Mouse (Mus musculus): ENCODE results near the gene Ache.

Gene Ache

DNA sequence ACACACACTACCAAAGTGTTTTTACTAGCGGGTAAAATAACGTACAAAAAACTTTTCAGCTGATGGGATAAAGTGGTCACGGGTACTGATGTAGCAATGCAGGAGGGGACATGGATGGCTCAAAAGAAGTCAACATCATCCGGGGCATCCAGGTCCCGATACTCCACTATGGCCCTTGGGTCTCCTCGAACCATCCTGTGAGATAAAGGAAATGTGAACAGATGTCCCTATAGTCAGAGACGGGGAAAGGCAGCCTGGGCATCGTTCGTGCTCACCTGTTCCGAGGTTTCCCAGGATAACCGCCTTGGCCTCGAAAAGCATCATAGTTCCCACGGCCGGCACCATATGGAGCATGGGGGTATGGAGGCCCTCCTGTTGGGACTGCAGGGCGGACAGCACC is 8.4 kb downstream of the Ache start:
- no peak for DNase-seq (ENCODE audit: low spot score)

DNA sequence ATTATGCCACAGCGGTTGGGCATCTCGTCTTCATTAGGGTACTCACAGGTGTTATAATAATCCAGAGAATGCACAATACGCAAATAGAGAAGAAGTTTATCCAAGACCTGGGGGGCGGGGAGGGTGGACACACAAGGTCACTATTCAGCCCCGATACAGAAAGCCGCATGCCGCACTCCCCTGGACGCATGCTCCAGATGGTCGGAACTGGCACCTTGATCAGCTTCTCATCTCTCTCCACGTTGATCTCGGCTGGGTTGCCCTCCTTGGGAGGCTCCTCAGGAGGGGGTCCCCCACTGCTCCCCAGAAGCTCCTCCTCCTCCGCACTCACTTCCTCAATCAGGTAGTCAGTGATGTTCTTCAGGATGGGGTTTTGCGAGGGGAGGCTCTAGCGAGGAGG is 9.8 kb downstream of the Ache start:
- DNase-seq (ENCODE audit: low spot score), result no peak

DNA sequence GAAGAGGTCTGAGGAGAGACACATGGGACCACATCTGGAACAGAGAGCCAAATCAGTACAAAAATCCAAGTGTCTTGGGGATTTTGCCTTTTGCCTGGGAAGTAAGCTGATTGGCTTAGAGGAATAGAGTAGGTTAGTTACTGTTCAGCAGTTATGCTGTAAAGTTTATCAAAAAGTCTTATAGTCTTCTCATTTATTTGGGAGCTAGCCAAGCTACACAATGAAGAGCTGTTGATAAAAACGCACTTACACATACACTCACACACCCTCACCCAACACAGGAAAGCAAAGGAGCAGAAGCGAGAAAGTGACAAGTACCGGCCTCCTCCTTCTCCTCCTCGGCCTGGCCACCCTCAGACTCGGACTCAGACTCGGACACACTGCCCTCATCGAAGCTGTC is 11.9 kb downstream of the Ache start:
- DNase-seq (ENCODE audit: low spot score), result no peak

DNA sequence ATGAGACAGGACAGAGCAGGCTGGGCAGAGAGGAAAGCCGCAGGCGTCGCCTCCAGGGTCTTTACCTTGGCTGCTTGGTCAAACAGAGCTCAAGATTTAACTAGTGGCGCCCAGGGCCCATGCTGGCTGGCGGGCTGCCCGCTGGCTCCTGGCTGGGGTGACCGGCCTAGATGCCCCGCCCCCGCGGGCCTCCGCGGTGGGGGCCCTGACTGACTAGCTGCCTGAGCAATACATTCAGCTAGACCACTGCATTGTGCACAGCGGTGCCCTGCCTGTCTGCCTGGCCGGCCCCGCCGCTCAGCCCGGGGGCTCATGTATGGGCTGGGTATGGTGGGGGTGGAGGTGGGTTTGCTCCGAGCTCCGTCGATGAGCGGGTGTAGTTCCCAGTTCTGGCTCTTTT is 13.9 kb downstream of the Ache start:
- DNase-seq (ENCODE audit: low spot score), result no peak

DNA sequence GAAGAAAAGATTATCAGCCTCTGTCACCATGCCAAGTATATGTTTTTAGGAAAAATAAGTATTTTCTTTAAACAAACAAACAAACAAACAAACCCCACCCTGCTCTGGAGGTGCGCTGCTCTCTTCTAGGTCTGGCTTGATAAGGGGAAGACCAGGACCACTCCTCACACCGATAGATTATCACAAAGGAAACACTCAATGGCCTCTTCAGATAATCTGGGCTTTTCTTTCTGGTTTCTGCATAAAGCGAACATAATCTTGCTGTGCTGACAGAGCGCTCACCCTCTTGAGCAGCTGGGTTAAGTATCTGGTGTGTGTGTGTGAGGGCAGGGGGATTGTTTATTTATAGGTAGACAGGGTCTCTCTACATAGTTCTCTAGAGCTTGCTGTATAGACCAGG is 16.3 kb downstream of the Ache start:
- no peak for DNase-seq (ENCODE audit: low spot score)

DNA sequence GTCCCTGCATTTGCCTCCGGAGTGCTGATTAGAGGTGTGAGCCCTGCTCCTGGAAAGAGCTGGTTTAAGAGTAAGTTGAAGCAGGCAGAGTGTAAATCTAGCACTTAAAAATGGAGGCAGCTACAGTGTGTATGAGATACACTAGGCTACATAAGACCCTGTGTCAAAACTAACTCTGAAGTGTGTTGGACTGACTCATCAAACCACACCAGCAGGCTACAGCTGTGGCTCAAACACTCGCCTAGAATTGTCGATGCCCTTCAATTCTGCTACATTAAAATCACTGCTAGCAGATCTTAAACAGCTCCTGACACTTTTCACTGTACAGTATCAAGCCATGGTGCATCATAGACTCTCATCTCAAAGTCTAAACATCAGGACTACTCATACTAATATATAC is 16.8 kb downstream of the Ache start:
- no peak for DNase-seq (ENCODE audit: low spot score)

DNA sequence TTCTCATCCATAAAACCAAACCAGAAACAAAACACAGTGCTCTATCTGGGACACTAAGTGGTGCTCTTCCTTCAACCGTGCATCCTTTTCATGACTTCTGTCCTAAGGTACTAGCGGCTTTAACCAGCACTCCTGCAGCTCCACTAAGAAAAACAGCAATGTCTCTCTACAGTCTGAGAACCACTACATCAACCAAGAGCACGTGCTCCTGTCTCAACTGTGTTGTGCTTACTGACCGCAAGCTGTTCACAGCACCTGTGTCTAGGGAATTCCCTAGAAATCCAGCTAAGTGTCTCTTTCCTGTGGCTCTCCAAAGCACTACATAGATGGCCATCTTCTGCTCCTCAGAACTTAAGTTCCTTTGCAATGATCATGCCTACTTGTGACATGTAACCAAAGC is 17.5 kb downstream of the Ache start:
- DNase-seq (ENCODE audit: low spot score), result no peak

DNA sequence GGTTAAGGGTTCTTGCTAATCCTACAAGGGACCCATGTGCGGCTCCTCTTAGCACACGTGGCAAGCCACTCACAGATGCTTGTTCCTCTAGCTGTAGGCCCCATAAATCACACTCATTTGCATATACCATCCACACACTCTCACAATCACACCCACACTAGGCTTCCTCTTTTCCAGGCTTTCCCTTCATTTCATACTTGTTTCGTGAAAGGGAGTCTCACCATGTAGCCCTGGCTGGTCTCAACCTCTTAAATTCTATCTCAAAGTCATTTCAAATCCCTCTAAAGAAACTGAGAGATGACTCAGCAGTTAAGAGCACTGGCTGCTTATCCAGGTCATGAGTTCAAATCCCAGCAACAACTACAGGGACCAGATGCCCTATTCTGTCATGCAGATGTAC is 18.5 kb downstream of the Ache start:
- no peak for DNase-seq (ENCODE audit: low spot score)

DNA sequence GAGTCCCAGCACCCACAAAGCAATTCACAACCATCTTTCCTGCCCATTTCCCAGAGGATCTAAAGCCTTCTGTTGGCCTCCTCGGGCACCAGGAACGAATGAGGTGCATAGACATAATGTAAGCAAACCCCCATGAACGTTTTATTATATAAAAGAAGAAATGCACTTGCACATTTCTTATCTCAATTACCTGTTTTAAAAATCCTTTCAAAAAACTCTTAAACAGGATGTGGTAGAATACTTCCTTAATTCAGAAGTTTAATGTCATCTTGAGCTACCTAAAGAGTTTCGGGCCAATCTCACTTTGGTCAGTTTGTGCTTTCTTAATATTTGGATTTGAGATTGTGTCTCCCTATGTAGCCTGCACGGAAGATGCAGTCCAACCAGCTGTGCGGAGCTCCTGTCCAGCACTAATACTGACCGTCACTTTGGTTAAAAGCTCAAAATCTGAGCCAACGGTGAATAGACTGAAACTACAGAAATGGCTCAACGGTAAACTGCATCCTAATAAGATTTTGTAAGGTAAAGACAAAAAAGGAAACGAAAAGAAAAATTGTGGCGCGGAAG is 19.2 kb downstream of the Ache start:
- DNase-seq (ENCODE audit: low spot score), result no peak

DNA sequence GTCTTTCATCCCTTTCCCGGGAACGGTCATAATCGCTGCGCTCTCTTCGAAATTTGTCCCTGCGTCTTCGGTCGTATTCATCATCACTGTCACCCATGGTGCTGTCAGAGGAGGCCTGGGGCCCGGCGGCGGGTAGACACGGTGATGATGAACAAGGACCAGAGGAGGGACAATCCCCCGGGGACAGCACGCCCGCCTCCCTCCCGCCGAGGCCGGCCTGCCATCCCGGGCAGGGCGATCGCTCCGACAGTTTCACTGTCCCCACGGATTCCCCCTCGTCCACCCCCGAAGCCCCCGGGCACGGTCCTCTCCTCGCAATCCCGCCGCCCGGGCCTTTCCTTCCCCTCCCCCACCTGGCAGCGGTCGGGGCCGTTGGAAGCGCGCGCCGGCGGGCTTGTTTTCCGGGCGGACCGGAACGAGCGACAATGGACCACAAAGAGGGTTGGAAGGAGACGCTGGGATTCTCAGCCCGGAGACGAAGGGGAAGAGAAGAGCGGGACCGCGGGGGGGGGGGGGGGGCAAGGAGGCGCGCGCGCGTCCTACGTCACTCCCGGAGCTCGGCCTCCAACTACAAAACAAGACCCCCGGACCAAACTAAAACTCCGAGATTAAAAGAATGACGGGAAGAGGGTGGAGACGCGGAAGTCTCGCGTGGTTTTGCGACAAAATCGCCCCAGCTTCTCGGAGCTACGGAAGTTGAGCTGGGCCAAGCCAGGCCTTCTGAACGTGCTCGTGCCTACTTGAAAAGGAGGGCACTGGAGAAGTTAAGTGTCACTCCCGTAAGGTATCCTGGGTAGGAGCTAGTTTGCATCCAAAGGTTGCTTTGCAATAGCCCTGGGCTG is 20.0 kb downstream of the Ache start, which contains the start of gene Srrt:
Srrt (minus strand) TSS at position 604 of the 842 bp plus-strand sequence.
- DNase-seq (ENCODE audit: low spot score), result peak; percentile 86

DNA sequence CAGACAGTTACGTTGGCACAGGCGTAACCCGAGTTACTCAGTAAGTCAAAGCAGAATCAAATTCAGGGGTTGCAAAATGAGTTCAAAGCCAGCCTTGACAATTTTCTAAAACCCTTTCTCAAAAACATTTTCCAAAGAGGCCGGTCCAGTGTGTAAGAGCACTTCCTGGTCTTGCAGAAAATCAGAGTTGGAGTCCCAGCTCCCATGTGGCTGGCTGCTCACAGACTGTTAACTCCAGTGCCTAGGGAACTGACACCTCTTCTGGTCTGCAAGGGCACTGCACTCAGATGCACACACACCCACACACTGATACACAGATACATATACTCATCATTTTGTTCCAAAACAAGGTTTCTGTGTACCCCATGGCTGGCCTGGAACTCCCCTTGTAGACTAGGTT is 21.0 kb downstream of the Ache start:
- no peak for DNase-seq (ENCODE audit: low spot score)

DNA sequence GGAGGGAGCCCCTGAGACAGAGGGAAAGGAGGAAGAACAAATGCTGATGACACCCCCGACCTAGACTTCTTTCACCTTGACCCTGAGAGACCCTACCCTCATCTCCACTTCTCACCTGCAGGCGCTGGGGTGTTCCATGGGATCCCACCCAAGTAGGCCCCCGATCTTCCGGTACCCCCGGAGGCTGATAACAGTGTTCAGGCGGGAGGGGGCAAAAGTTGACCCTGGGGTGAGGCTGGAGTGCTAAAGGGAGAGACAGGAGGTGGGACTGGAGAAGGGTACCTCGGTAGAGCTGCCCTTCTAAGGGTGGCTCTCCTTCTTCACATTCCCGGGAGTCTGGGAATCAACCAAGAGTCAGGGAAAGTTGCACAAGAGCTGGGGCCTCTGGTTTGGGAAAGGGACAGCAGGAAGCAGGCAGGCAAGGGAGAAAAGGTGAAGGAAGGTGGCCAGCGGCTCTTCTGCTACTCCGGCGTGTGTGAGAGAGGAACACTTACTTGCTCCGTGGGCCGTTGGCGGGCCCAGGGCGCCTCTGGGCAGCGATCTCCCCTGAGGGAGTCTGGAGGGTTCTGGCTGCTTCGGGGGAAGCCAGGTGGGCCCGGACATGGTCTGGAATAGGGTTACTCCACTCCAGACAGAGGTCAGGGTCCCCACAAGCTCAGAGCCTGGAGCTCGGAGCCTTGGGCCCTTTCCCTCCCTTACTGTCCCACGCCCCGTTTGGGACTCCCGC is 26.3 kb downstream of the Ache start:
- no peak for DNase-seq (ENCODE audit: low spot score)

DNA sequence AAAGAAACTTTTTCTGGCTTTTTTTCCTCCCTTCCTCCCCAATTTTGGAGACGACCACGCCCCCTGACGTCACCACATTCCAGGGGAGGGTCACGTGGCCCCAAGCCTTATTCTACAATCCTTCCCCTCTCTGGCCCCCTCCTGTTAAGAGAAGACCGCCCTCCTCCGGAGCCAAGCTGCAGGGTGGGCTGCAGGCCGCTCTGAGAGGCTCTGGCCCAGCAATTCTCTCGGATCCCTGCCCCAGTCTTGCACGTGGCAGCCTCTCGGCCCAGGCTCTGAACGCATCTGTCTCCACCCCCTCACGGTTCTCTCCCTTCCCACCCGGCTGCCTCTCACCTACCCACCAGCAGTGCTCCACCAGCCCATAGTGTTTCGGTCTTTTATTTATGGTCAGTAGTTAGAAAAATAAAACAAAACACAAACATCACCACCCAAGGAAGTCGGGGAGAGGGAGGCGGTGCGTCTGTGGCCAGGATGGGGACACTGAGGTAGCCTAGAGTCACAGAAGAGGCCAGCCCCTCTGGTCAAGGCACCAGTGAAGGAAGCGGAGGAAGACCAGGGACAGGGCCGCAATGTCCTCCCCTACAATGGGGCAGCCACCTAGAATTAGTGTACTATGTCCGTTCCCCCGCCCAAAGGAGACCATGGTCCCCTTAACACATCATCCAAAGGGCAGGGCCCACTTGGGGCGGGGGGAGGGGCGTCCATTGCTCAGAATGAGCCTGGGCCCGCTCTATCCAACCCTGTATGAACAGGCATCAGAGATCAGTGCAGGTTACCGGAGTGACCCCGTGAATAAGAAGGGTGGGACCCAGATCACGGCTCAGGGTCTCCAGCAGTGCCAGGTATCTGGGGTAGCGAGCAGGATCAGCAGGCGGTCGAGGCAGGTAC is 27.1 kb downstream of the Ache start, which contains the start of gene Trip6:
Trip6 (minus strand) TSS at position 212 of the 891 bp plus-strand sequence.
- DNase-seq (ENCODE audit: low spot score), result no peak

DNA sequence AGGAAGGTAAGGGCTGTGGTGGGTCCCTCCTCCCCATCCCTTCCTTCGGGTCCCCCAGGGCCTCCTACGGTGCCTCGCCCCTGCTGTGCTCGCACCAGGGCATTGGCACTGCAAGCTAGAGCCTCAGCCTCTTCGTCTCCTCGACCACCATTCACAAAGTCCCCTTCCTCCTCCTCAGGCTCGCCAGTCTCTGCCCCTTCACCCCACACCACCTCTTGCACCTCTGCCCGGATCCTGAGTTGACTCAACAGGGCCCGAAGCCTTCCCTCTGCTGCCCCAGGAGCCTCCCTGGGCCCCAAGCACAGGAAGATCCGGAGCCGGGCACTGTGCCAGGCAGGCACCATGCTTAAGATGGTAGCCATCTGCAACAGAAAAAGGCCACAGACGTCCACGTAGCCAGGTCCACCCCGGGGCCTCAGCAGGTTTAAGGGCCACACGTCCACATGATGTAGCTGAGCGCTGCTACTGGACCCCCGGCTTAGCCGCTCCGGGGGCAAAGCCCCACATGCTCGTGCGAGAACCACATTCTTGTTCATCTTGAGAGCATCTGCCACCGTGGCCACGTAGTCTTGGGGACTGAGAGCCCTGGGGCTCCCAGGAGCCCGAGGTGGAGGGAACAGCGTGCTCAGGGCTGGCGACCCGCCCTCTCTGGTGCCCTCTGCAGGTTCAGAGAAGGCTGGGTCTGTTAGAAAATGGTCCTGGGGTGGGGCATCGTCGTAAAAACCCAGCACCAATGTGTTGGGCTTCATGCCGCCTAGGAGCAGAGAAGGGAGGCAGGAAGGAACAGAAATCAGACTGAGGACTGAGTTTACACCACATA is 28.0 kb downstream of the Ache start:
- no peak for DNase-seq (ENCODE audit: low spot score)

DNA sequence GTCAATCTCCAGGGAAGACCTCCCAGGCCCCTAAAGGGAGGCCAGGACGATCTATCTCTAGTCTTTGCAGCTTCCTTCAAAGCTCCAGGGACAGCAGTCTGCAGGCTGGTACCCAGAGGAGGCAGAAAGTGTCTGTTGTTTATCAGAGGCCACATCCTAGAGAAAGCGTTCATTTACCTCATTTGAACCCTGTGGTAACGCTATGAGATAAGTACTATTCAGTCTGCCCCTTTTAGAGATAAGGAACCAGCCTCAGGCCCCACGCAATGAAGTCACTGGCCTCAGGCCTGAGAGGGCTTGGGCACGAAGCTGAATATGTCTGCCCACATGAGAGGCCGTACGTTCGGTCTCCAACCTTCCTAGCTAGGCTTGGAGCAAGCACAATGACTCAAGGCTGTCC is 30.0 kb downstream of the Ache start:
- no peak for DNase-seq (ENCODE audit: low spot score)

DNA sequence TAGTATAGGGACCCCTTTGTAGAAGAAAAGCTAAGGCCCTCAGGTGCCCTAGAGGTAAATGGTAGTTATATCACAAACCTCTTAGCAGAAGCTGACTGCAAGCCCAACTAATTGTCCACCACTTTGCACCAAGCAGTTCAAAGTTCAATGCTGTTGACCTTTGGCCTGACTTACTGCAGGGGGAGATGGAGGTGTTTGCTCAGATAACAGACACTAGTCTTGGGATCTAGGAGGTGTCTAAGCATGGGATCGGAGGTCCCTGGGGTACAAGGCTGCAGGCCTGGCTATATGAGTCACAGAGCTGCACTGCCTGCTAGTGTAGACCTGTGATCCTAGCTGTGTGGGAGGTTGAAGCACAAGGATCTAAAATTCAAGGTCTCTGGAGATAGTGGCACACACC is 31.3 kb downstream of the Ache start:
- no peak for DNase-seq (ENCODE audit: low spot score)

DNA sequence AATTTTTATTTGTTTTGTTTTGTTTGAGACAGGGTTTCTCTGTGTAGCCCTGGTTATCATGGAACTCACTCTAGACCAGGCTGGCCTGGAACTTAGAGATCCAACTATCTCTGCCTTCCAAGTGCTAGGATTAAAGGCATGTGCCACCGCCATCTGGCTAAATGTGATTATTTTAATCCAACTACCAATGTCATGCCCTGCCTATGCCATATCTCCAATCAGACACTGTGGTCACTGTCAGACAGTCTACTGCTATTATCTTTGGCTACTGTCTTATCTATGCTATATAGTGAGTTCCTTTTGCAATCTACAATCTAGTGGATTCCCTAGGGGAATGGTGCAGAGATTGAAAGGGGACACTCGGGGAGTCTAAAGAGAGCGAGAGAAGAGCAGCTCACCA is 33.7 kb downstream of the Ache start:
- no peak for DNase-seq (ENCODE audit: low spot score)

DNA sequence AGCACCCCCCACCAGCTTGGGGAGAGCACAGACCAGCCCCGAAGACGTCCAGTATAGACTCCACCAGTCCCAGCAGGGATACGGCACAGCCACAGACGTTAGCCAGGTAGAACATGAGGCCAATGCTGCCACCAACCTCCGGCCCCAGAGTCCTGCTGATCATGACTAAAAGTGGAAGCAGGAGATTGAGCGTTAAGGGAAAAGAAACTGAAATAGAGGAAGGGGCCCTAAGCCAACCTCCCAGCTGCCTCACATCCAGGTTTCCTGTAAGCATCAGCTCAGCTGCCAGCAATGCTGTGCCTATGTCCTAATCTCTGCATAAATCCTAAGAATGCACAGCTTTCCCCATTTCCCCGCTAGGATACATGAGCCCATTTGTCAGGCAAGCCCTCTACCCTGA is 43.6 kb downstream of the Ache start:
- DNase-seq (ENCODE audit: low spot score), result no peak

DNA sequence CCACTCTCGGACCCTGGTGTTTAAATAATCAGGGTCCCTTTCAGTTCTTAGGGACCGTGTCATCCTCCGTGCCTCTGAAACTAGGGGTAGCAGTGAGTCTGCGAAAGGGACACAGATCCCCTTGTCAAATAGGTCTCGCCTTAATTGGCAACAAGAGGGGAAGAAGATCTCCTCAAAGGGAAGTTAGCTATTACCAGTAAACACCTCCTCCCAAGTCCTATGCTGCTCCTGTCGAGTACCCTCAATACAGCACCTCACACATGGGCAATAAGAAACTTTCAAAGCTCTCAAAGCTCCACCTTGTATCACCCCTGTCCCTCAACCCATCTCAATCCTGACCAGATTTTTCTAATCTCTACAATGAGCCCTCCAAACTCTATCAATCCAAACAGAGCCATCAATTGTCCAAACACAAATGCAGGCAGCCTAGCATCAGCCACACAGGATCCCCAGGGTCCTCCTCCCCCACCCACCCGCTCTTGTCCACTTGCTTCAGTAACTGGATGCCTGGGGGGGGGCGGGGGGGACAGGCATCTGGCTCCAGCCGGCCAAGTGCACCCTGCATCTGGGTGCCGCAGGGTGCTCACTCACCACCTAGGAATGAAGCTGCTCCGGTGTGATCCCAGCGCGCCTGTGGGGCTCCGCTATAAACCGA is 45.7 kb downstream of the Ache start:
- no peak for DNase-seq (ENCODE audit: low spot score)

DNA sequence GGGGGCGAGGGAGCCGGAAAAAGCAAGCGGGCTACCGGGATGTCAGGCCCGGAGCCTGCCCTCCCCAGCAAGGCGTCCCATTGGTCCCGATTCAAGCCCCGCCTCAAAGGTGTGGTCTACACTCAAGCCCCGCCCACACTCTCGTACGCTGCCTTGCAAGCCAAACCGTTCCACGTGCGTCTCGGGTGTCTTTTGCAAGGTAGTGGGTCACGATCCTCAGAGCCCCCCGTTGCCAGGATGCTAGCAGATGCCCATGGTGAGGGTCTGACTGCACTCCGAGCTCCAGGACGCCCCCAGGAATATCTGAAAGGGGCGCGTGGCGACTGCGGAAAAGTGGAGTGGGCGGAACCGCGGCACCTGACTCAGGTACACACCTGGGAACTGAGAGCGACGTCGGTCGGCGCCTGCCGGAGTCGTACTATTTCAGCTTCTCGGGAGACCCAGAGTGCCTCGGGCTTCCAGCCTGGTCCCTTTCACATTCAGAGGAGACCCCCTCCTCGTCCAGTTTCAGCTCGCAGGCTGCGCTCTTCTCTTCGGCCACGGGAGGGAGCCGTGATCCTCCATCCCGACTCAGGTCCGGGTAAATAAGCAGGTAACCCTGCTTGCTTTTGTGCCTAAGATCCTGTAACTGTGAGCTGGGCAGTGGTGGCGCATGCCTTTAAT is 46.3 kb downstream of the Ache start, which contains the start of gene Slc12a9:
Slc12a9 (minus strand) TSS at position 86 of the 663 bp plus-strand sequence.
- DNase-seq (ENCODE audit: low spot score), result peak; percentile 93

All from left cerebral cortex, adult 11 months (tissue).